ENCODE assay signal across 9 mouse cellular contexts in the genomic region with DNA sequence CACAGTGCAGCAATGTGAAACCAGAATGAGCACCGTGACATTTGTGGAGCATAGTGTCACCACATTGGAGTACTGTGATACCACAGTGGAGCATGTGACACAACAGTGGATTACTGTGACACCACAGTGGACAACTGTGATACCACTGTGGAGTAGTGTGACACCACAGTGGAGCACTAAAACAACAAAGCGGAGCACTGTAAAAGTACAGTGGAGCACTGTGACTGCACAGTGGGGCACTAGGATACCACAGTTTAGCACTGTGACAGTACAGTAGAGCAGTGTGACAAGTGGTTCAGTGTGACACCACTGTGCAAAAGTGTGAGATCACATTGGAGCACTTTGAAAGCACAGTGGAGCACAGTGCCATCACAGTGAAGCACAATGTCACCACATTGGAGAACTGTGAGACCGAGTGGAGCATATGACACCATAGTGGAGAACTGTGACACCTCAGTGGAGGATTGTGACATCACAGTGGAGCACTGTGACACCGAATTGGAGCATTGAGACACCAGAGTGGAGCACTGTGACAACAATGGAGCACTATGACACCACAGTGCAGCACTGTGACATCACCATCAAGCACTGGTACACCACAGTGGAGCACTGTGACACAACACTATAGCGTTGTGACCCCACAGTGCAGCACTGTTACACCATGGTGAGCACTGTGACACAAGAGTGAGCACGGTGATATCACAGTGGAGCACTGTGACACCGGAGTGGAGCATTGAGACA.
DNase-seq lines count a peak whose midpoint lies in the region; ATAC-seq lines count a peak whose summit lies in the region.
"Had no signal": no experiment of that assay in that cellular context is flagged by ENCODE, and none has a peak within 500 bp of the region (broad histone marks: within the 10 kb centered on the region; RNA-seq: fewer than 3 reads in every experiment).

No protein-coding gene starts in this region.

- H3K4me3 ChIP-seq in stomach, embryonic 15.5 days (replicated peaks): no peak overlapping the region
- H3K4me3 ChIP-seq: myocyte had no signal

- H3K27me3 ChIP-seq in stomach, embryonic 15.5 days (replicated peaks): no peaks in the 10 kb centered on the region

- 0 out of 2 replicates have a peak, but pooled peaks have one; percentile 2 for ATAC-seq in granulocyte monocyte progenitor cell, adult 5-6 weeks (replicated peaks; ENCODE audit: poor library complexity, severe bottlenecking)
- ATAC-seq in stomach, embryonic 15.5 days (ENCODE audit: insufficient read depth, low FRiP score, low read depth): peak; percentile 24; the same call in 1 of the 2 replicates

- no peaks in the 10 kb centered on the region for H3K36me3 ChIP-seq in stomach, embryonic 15.5 days

- peak; percentile 7 for DNase-seq in gastrocnemius, adult 18-20 months (ENCODE audit: low spot score)
- DNase-seq in gastrocnemius, postnatal 10 days: no peak
- DNase-seq in 416B (ENCODE audit: low read depth) (peak; percentile 30), liver (peak; percentile 10)
- DNase-seq in cerebellum, adult 11-12 months: no peak
- DNase-seq in right cerebral cortex, postnatal 10 days (ENCODE audit: low spot score in 2 of 2): no peak

- no peak overlapping the region for H3K4me2 ChIP-seq in stomach, embryonic 15.5 days

- H3K9ac ChIP-seq in stomach, embryonic 15.5 days: no peak overlapping the region

- H3K4me1 ChIP-seq in stomach, embryonic 15.5 days: no peaks in the 10 kb centered on the region

- WGBS in stomach, embryonic 15.5 days: 58% methylated on average over 7 of the region's 7 CpGs

- H3K9me3 ChIP-seq in stomach, embryonic 15.5 days: peaks cover 16% of the 10 kb centered on the region; the same call in 1 of the 2 replicates

- no peak overlapping the region for H3K27ac ChIP-seq in stomach, embryonic 15.5 days

Comparison
In these comparisons a context has a peak if more than half of its experiments do, and no peak if none do; other contexts are left out.
1. DNase-seq: peak in gastrocnemius, adult 18-20 months (single experiment), 416B (single experiment) and liver (single experiment); none in gastrocnemius, postnatal 10 days (single experiment), cerebellum, adult 11-12 months (single experiment) and right cerebral cortex, postnatal 10 days (0 of 2).